Mouse (Mus musculus): ENCODE measurements at regions not wholly inside any gene's neighbourhood (a gene's known extent, or its start where the extent isn't known, plus 50 kb on each side); places are given as distances from the start of the nearest gene placed in this dataset.

GRCm38 (mm10) chr4:83102893-83103292 lies 50.8 kb upstream of the Frem1 start:
- H3K4me1 ChIP-seq = no peaks in the 10 kb centered on the region
- H3K9ac ChIP-seq = no peak overlapping the region
- H3K9me3 ChIP-seq (replicated peaks) = no peaks in the 10 kb centered on the region
- H3K4me3 ChIP-seq = no peak overlapping the region
- H3K27ac ChIP-seq = no peak overlapping the region
- no peaks in the 10 kb centered on the region for H3K27me3 ChIP-seq
- no peak for ATAC-seq (ENCODE audit: low FRiP score)
- WGBS = 91% methylated on average over 2 of the region's 2 CpGs
- H3K36me3 ChIP-seq = no peaks in the 10 kb centered on the region
- no peak overlapping the region for H3K4me2 ChIP-seq (replicated peaks)

GRCm38 (mm10) chr4:83102022-83102421 lies 49.9 kb upstream of the Frem1 start:
- Histone ChIP-seq H3K27me3 (no peaks in the 10 kb centered on the region), H3K9me3 (replicated peaks) (no peaks in the 10 kb centered on the region), H3K36me3 (no peaks in the 10 kb centered on the region), H3K4me1 (no peaks in the 10 kb centered on the region), H3K4me3 (no peak overlapping the region), H3K4me2 (replicated peaks) (no peak overlapping the region), H3K27ac (no peak overlapping the region), H3K9ac (no peak overlapping the region)
- 64% methylated on average over 3 of the region's 3 CpGs for WGBS
- no peak for ATAC-seq (ENCODE audit: low FRiP score)

Data from hindbrain, embryonic 12.5 days (tissue).